Mouse (Mus musculus) bone marrow, adult 2 months (tissue): Measurements from ENCODE around the gene Tardbp. TPM values are rescaled to one million over a fixed set of nuclear protein-coding genes. Genes with fewer than 3 reads are reported as not detected.

Experiments used
- H3K27ac ChIP-seq: fragments of 200-500 bp; 2 replicates; pipeline ENCODE4 v1.5.1; 2012; ENCODE audit warnings: low read depth, mild to moderate bottlenecking, control low read depth, inconsistent platforms, low read length; ENCODE audit not compliant: control insufficient read depth, poor library complexity, insufficient read depth
- H3K4me1 ChIP-seq: fragments of 200-500 bp; 2 replicates; pipeline ENCODE4 v1.6.1; 2011; ENCODE audit warnings: low read length; ENCODE audit not compliant: control insufficient read depth, insufficient read depth
- H3K4me3 ChIP-seq: fragments of 200-500 bp; replicated peaks from 2 replicates; pipeline ENCODE3; 2011; ENCODE audit warnings: mild to moderate bottlenecking, low read depth, low read length, control low read depth; ENCODE audit not compliant: control insufficient read depth
- CTCF ChIP-seq: fragments of 200-500 bp; IDR thresholded peaks from 2 replicates; pipeline ENCODE4 v1.5.1; 2011; ENCODE audit warnings: low read length, control low read depth; ENCODE audit not compliant: control insufficient read depth, insufficient read depth
- POLR2A ChIP-seq: fragments of 200-500 bp; IDR thresholded peaks from 2 replicates; pipeline ENCODE4 v1.6.1; 2011; ENCODE audit warnings: low read depth, mild to moderate bottlenecking, control low read depth, low read length, borderline replicate concordance; ENCODE audit not compliant: control insufficient read depth
- WGBS: fragments of 180-500 bp; shearing (Covaris S2); methylation state at CpG from one replicate; pipeline ENCODE4 v1.1.7; 2018; 5-methylcytosine and 5-hydroxymethylcytosine counted together
- polyA plus RNA-seq: library from polyadenylated mRNA; stranded (reverse); fragments of >200 nt; gene quantifications from 2 replicates; pipeline ENCODE4 v1.2.4, GENCODE M21; 2011; ENCODE audit warnings: low replicate concordance; ENCODE audit not compliant: missing spikeins, insufficient read depth, insufficient read length

Tardbp gene
- polyA plus RNA-seq, 1 experiment: 301 TPM

- Histone ChIP-seq H3K4me1 (no peaks in the 10 kb centered on the region), H3K4me3 (no peak overlapping the region), H3K27ac (no peak overlapping the region)
- 25% methylated on average over 21 of the region's 21 CpGs for WGBS
- TF ChIP-seq POLR2A (no peak), CTCF (peak; percentile 62)
These were observed 35.5 kb upstream of the Tardbp start for GRCm38 (mm10) chr4:148662168-148662965.

GRCm38 (mm10) chr4:148660174-148660573 is 33.4 kb upstream of the Tardbp start:
- Histone ChIP-seq H3K4me3 (no peak overlapping the region), H3K4me1 (no peaks in the 10 kb centered on the region), H3K27ac (no peak overlapping the region)
- WGBS: 36% methylated on average over 3 of the region's 3 CpGs
- TF ChIP-seq CTCF: no peak
- no peak for TF ChIP-seq POLR2A

GRCm38 (mm10) chr4:148657776-148658175 is 31.0 kb upstream of the Tardbp start:
- H3K4me3 ChIP-seq: no peak overlapping the region
- no peak overlapping the region for H3K27ac ChIP-seq
- 57% methylated on average over 13 of the region's 13 CpGs for WGBS
- H3K4me1 ChIP-seq: no peaks in the 10 kb centered on the region
- TF ChIP-seq POLR2A (no peak), CTCF (no peak)

GRCm38 (mm10) chr4:148656691-148657258 is 30.0 kb upstream of the Tardbp start:
- no peak for TF ChIP-seq POLR2A
- no peak for TF ChIP-seq CTCF
- no peak overlapping the region for H3K4me3 ChIP-seq
- H3K4me1 ChIP-seq: no peaks in the 10 kb centered on the region
- no peak overlapping the region for H3K27ac ChIP-seq
- WGBS: 62% methylated on average over 15 of the region's 15 CpGs

GRCm38 (mm10) chr4:148654701-148655398 is 28.0 kb upstream of the Tardbp start:
- no peak overlapping the region for H3K27ac ChIP-seq
- peak; percentile 59 for TF ChIP-seq CTCF
- TF ChIP-seq POLR2A: no peak
- no peaks in the 10 kb centered on the region for H3K4me1 ChIP-seq
- H3K4me3 ChIP-seq: no peak overlapping the region
- WGBS: 91% methylated on average over 18 of the region's 18 CpGs

GRCm38 (mm10) chr4:148651045-148651444 is 24.2 kb upstream of the Tardbp start:
- 84% methylated on average over 9 of the region's 9 CpGs for WGBS
- no peaks in the 10 kb centered on the region for H3K4me1 ChIP-seq
- no peak overlapping the region for H3K4me3 ChIP-seq
- H3K27ac ChIP-seq: no peak overlapping the region
- TF ChIP-seq CTCF (no peak), POLR2A (no peak)

GRCm38 (mm10) chr4:148649309-148649708 is 22.5 kb upstream of the Tardbp start:
- TF ChIP-seq POLR2A (no peak), CTCF (0 out of 2 replicates have a peak, but pooled peaks have one; percentile 17)

GRCm38 (mm10) chr4:148646616-148647015 is 19.8 kb upstream of the Tardbp start:
- Histone ChIP-seq H3K4me3 (no peak overlapping the region), H3K4me1 (no peaks in the 10 kb centered on the region), H3K27ac (no peak overlapping the region)
- 57% methylated on average over 11 of the region's 11 CpGs for WGBS
- TF ChIP-seq POLR2A (no peak), CTCF (no peak)

More at GRCm38 (mm10) chr4:148649309-148649708, 22.5 kb upstream of the Tardbp start:
- 67% methylated on average over 3 of the region's 3 CpGs for WGBS
- no peak overlapping the region for H3K4me3 ChIP-seq
- no peaks in the 10 kb centered on the region for H3K4me1 ChIP-seq
- H3K27ac ChIP-seq: no peak overlapping the region

- Histone ChIP-seq H3K27ac (no peak overlapping the region), H3K4me3 (no peak overlapping the region), H3K4me1 (no peaks in the 10 kb centered on the region)
- WGBS: 73% methylated on average over 6 of the region's 6 CpGs
- no peak for TF ChIP-seq POLR2A
- TF ChIP-seq CTCF: no peak
These were observed 18.1 kb upstream of the Tardbp start for GRCm38 (mm10) chr4:148644926-148645325.
